Mouse (Mus musculus) inflammation-experienced regulatory T-cells, adult 6 months (primary cell): ENCODE measurements around the gene Gal3st3. TPM values are rescaled to one million over a fixed set of nuclear protein-coding genes. Genes with fewer than 3 reads are reported as not detected.
"Not testable (repeated sequence)": the region's sequence is repeated elsewhere in the genome, so short reads cannot be mapped to it uniquely, and the experiment has no call there.

Experiments
- ATAC-seq: one replicate; pipeline ENCODE4 v1.8.0; 2017
- polyA plus RNA-seq, 3 experiments: library from polyadenylated mRNA; unstranded; fragments of 100-300 nt; shearing (Covaris generic); gene quantifications; one replicate each; pipeline ENCODE4 v1.2.1; 2017

The Gal3st3 gene
- polyA plus RNA-seq, 3 experiments from 2014 or later: 0.15 TPM; not detected in 2

DNA sequence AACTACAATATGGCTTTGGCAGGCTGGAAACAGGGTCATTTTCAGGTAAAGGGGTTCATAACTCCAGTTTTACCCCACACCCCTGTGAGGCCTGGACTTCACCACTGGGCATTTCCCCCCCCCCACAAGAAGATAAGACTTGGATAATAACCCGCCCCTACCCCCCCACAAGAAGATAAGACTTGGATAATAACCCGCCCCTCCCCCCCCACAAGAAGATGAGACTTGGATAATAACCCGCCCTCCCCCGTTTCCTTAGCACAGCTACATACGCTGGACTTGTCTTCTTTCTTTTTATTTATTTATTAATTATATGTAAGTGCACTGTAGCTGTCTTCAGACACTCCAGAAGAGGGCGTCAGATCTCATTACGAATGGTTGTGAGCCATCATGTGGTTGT lies 10.9 kb downstream of the Gal3st3 start:
- ATAC-seq: no peak

DNA sequence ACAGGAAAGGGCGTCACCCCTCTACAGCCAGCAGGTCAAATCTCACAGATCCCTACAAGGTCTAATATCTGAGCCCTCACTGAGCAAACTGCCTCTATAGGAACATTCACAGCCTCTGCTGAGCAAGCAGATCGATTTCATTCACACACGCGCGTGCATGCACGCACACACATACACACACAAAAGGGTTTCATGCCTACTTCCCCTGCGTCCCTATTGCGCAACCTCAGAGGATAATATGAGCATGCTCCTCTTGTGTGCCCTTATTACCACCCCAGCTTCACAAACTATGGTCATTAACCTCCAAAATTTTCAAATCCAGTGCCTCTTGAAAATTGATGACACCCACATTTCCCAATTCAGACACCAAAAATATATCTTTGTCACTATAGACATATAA lies 15.1 kb downstream of the Gal3st3 start:
- no peak for ATAC-seq

DNA sequence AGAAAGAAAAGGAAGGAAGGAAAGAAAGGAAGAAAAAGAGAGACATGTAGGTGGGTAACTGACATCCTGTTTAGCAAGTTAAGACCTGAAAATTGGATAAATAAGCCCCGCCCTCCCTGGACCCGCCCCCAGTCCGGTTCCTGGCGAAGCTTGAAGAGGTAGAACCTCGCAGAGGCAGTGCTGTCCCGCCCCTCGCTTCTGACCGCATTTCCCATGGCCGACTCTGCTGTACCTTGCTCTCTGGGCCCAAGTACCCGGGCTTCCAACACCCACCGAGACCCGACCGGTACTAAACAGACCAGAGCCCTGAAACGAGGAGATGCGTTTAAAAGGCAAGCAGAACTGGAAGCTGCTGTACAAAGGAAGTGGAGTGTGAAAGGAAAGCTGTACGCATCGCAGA lies 25.7 kb downstream of the Gal3st3 start:
- ATAC-seq: peak; percentile 50

DNA sequence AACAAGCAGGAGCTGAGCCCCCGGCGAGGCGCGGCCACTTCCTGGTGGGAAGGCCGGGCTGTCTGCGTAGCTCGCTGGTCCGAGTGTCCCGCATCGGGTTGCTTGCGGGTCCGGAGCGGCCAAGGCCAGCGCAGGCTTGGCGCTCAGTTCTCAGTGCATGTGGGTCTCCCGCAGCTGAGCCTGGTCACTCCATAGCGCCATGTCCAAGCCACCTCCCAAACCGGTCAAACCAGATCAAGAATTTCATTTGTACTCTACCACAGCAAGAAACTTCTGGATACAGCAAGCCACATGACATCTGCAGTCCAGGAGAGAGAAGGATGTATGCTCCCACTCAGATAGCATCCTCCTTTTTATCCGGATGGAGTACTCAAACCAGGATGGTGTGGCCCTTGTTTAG lies 29.8 kb downstream of the Gal3st3 start:
- ATAC-seq: no peak

DNA sequence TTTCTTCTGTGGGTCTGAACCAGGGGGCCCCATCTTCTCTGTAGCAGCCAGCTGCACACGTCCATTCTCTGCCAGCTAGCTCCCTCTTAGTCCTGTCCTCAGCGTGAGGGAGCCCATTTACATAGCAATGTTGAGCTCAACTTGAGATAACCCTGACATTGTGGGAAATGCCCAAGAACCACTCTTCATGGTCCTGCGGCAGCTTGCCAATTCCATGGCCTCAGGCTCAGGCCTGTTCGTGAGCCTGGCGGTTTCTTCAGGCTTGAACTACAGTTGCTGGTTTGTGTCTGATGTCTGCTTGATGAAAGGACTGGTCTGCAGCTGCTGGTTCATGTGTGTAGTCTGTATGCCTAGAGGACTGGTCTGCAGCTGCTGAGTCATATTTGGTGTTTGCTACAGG lies 36.6 kb downstream of the Gal3st3 start:
- ATAC-seq: no peak

DNA sequence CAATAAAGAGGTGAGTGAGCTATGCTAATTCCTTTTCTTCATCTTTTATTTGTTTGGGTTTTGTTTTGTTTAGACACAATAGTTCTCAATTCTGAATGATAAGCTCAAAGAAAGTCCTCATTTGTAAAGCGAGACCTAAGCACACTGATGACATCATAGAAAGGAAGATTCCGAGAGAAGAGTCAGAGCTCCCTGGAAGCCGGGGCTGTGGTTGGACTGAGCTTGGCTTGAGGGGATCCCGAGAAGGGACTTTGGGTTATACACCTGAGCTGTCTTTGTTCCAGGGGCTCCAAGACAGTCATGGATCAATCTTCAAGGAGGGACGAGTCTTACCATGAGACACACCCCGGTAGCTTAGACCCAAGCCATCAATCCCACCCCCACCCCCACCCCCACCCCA lies 37.3 kb downstream of the Gal3st3 start, which contains the start of gene Catsper1:
Gene Catsper1, plus strand, starts transcription at position 301 of the 400 bp plus-strand sequence.
- ATAC-seq: no peak

DNA sequence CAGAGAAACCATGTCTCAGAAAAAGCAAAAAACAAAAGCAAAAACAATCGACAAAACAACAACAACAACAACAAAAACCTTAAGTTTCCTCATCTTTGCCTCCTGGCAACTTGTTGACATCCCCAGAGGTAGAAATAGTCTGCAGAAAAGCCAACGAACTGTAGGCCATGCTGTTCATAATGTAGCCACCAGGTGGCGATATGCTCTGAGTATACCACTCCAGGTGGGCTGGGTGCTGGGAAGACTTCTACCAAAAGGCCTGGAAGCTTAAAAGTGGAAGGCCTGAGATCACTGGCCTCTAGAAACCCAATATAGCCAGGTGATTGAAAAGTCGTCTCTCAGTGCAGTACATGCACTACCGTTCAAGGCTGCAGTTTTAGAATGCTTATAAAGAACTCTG lies 39.8 kb downstream of the Gal3st3 start:
- no peak for ATAC-seq

DNA sequence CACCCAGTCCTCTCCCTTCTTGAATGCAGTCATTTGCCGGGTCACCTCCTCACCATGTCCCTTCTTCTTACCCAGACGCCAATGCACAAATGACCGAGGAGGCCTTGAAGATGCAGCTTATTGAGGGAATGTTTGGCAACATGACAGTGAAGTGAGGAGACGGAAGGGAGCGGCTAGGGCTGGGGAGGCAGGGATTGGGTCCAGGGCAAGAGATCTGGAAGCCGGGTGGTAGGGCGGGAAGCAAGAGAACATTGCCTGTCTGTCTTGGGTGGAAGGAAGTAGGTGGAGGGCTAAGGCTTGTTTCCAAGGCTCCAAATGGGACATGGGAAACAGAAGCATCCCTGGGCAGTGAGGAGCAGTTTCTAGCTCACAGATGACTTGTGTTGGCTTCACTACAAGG lies 43.2 kb downstream of the Gal3st3 start:
- no peak for ATAC-seq

DNA sequence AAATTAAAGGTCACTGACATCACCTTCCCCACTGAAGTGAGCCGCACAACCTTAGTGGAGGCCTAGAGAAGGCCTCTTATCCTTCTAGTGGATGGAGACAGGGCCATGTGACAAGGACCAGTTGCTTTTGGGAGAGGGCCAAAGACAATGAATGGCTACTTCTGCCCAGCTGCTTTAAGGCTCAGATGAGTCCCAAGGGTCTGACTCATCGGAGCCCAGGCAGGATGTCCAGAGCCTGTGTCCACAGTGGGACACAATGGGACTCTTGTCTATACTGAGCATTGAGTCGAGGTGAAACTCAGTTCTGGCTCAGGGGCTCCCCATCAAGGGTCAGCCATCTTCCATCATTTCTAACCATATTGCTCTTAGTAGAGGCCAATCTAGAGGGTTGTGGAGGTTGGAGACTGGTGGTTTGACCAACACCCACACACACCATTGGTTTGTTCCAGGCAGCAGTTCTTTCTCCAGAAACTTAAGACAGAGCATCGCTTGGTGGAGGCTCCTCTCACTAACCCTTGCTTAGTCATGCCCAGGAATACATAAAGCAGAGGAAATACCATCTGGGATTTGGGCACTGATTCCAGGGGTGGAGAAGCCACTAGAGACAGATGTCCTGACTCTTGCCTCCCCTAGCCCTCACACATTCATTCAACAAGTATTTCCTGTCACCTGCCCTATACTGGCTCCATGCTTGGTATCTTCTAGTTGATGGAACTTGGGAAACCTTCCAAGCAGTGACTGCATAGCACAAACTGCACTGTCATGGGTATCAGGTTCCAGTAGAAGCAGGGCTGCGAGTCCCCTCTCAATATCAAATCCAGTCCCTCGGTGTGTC lies 47.4 kb downstream of the Gal3st3 start:
- no peak for ATAC-seq

DNA sequence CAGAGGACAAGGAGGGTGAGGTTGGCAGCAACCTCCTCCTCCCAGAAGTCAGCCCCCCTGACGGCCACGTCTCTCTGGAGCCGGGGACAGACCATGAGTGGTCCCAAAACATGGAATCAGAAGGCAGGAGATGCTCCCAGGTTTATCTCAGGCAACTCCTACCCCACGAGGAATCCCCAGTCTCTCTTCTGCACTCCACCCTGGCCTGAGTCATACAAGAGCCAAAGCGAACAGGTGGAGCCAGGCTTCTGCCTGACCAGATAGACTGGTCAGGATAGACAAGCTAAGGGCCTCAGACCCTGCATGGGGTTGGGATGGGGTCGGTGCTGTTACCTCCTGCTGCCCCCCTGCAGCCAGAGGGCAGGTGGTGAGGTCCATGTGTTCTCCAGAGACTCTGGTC lies 49.9 kb downstream of the Gal3st3 start:
- ATAC-seq: no peak

DNA sequence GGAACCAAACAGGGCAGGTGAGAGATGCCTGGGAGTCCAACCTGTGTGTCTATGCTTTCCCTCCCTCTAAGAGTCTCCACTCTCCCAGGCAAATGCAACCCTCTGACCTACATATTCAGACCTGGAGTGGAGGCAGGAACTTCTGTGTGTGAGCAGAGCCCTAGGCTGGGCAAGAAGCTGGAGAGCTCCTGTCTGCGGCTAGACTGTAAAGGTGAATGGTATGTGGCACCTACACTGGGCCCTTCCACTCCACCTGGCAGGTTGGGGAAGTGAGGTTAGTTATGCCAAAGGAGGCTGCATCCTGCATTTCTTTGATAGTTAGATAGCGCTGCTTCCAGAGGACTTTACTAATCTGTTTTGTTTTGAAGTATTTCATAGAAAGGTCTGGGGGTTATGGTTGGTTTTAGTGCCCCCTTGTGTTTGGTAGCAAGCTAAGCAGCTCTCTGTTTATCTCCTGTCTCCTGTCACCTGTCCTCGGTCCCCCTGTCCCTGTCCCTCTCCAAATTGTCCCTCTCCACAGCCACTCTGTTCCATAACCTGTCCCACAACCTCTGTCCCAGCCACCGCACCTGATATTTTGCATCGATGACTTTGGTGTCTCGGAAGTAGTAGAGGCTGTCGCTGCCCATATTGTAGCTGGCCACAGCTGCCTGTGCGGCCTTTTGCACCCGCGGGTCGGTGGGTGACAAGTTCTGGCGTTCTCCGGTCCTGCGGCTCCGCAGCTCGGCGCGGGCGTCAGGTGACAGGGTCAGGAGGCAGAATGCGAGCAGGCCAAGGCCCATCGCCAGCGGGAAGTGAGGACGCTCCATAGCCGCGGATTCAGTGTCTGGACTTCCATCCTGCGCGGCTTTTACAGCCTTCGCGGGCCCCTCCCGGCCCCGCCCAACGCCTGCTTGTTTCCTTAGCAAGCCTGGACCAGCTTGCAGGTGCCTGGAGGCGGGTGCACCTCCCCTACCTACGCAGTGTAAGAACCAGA lies 50.7 kb downstream of the Gal3st3 start:
- ATAC-seq: peak; percentile 38

DNA sequence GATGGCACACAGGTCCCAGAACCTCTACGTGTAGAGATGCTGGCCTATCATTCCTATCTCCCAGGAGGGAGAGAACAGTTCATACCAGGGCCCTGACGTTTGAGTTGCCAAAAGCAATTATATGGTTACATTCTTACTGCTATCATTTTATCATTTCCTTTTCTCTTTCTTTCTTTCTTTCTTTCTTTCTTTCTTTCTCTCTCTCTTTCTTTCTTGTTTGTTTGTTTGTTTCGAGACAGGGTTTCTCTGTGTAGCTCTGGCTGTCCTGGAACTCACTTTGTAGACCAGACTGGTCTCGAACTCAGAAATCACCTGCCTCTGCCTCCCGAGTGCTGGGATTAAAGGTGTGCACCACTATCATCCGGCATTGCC lies 51.4 kb downstream of the Gal3st3 start, which contains the start of gene Cst6:
Gene Cst6, minus strand, starts transcription at position 73 of the 372 bp plus-strand sequence.
- not testable (repeated sequence) for ATAC-seq

DNA sequence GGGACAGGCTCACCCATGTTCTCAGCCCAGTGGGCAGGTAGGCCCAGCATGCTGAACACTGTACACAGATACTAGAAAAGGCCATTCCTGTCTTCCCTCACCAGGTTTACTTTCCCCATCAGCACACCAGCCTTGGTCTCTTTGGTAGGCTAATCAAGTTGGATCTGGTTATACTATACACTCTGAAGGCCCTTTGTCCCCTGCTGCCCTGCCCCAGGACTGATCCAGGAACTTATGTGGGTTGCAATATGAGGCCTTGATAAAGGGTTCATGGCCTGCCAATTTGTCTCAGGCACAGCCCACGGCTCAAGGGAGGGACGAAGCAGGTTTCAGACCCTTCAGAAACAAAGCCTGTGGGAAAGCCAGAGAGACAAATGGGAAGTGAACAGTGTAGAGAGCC lies 55.5 kb downstream of the Gal3st3 start:
- ATAC-seq: no peak

DNA sequence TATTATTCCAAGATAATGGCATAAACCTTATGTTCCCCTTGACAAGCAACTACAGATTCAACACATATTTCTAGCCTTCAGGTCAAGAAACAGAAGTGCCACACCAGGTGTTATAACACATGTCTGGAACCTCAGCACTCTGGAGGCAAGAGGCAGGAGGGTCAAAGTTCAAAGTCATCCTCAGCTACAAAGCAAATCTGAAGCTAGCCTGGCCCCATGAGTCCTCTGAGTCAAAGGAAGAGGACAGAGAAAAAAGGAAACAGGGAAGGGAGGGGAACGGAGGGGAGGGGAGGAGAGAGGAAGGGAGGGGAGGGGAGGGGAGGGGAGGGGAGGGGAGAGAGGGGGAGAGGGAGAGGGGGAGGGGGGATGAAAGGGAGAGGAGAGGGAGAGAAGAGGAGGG lies 57.9 kb downstream of the Gal3st3 start:
- ATAC-seq: no peak

Other genes with a start within 250 kb of the Gal3st3 start
- gene Rin1, start 247.8 kb upstream of the Gal3st3 start, polyA plus RNA-seq: under 1 TPM in 1 of 3 experiments, not detected in 2; 0.19 TPM
- gene Cd248, start 230.3 kb upstream of the Gal3st3 start, polyA plus RNA-seq: not detected
- not detected for gene Tmem151a, start 212.8 kb upstream of the Gal3st3 start, polyA plus RNA-seq
- gene Yif1a, start 209.8 kb upstream of the Gal3st3 start, polyA plus RNA-seq: 10 to 100 TPM; 45.7 to 65.4 (median 46.2) TPM
- gene Cnih2, start 199.8 kb upstream of the Gal3st3 start, polyA plus RNA-seq: under 1 TPM in 2 of 3 experiments, not detected in 1; 0.50 to 0.59 TPM
- gene Rab1b, start 191.3 kb upstream of the Gal3st3 start, polyA plus RNA-seq: 100 to 1,000 TPM in 2 of 3 experiments, 10 to 100 TPM in 1; 83.1 to 152 (median 102) TPM
- gene Klc2, start 179.8 kb upstream of the Gal3st3 start, polyA plus RNA-seq: 1 to 10 TPM; 4.4 to 5.0 (median 4.7) TPM
- gene Pacs1, start 25.2 kb upstream of the Gal3st3 start, polyA plus RNA-seq: 10 to 100 TPM; 11.8 to 19.8 (median 19.2) TPM
- gene Sf3b2, start 2.9 kb upstream of the Gal3st3 start, polyA plus RNA-seq: 100 to 1,000 TPM; 316 to 410 (median 348) TPM
- gene Catsper1, start 37.4 kb downstream of the Gal3st3 start, polyA plus RNA-seq: not detected
- 10 to 100 TPM in 1 of 3 experiments, 1 to 10 TPM in 2; 3.1 to 11.4 (median 5.6) TPM for gene Cst6, start 51.2 kb downstream of the Gal3st3 start, polyA plus RNA-seq
- 10 to 100 TPM; 45.7 to 58.4 (median 53.4) TPM for gene Eif1ad, start 68.4 kb downstream of the Gal3st3 start, polyA plus RNA-seq
- gene Banf1, start 68.8 kb downstream of the Gal3st3 start, polyA plus RNA-seq: 100 to 1,000 TPM; 233 to 353 (median 259) TPM
- gene Sart1, start 90.4 kb downstream of the Gal3st3 start, polyA plus RNA-seq: 10 to 100 TPM; 20.3 to 38.4 (median 27.8) TPM
- not detected for gene Tsga10ip, start 104.2 kb downstream of the Gal3st3 start, polyA plus RNA-seq
- 10 to 100 TPM; 43.1 to 54.2 (median 47.1) TPM for gene Drap1, start 126.6 kb downstream of the Gal3st3 start, polyA plus RNA-seq
- gene AI837181, start 126.8 kb downstream of the Gal3st3 start, polyA plus RNA-seq: 10 to 100 TPM; 14.5 to 28.0 (median 21.2) TPM
- gene Fosl1, start 149.2 kb downstream of the Gal3st3 start, polyA plus RNA-seq: not detected
- under 1 TPM; 0.47 to 0.74 (median 0.65) TPM for gene Ccdc85b, start 159.6 kb downstream of the Gal3st3 start, polyA plus RNA-seq
- 100 to 1,000 TPM in 2 of 3 experiments, 10 to 100 TPM in 1; 64.2 to 112 (median 105) TPM for gene Fibp, start 162.3 kb downstream of the Gal3st3 start, polyA plus RNA-seq
- gene Ctsw, start 170.2 kb downstream of the Gal3st3 start, polyA plus RNA-seq: 100 to 1,000 TPM; 168 to 249 (median 216) TPM
- 1 to 10 TPM; 2.9 to 4.3 (median 3.8) TPM for gene Efemp2, start 175.6 kb downstream of the Gal3st3 start, polyA plus RNA-seq
- gene Mus81, start 190.1 kb downstream of the Gal3st3 start, polyA plus RNA-seq: 10 to 100 TPM; 34.4 to 61.6 (median 36.6) TPM
- gene Cfl1, start 192.1 kb downstream of the Gal3st3 start, polyA plus RNA-seq: 1,000 to 10,000 TPM; 1,933 to 3,699 (median 2,060) TPM
- under 1 TPM; 0.44 to 0.82 (median 0.70) TPM for gene 1700020D05Rik, start 205.5 kb downstream of the Gal3st3 start, polyA plus RNA-seq
- 10 to 100 TPM; 11.7 to 26.7 (median 20.0) TPM for gene Snx32, start 212.2 kb downstream of the Gal3st3 start, polyA plus RNA-seq